Mouse (Mus musculus): ENCODE data around the gene Mfn2. TPM values are rescaled to one million over a fixed set of nuclear protein-coding genes. Genes with fewer than 3 reads are reported as not detected.
"Not testable (repeated sequence)": the region's sequence is repeated elsewhere in the genome, so short reads cannot be mapped to it uniquely, and the experiment has no call there.

Mfn2 gene
- total and polyA plus RNA-seq, 2 experiments from 2014 or later: 69.9 to 83.3 TPM

- 84% methylated on average over 2 of the region's 2 CpGs for WGBS
- DNase-seq (no peak), ATAC-seq (no peak)
- no peak overlapping the region for H3K4me3 ChIP-seq (ENCODE audit: low read depth, low read length)
- no peaks in the 10 kb centered on the region for H3K9me3 ChIP-seq (ENCODE audit: low read length)
- H3K36me3 ChIP-seq (ENCODE audit: insufficient read depth): peaks cover 3% of the 10 kb centered on the region; the same call in 1 of the 2 replicates
- no peak overlapping the region for H3K27ac ChIP-seq (ENCODE audit: low read depth, low read length)
- H3K27me3 ChIP-seq (ENCODE audit: insufficient read depth, low read length): no peaks in the 10 kb centered on the region
- H3K9ac ChIP-seq: no peak overlapping the region
- no peak overlapping the region for H3K4me2 ChIP-seq (ENCODE audit: low read depth)
- TF ChIP-seq CTCF (IDR thresholded peaks at IDR 0.05; ENCODE audit: low read depth): no peak
- H3K4me1 ChIP-seq (ENCODE audit: insufficient read depth): peaks cover 7% of the 10 kb centered on the region
These were observed 53.7 kb downstream of the Mfn2 start for GRCm38 (mm10) chr4:147850776-147851175.

- peak; percentile 79 for ATAC-seq
- peak overlapping the region; percentile 75 for H3K4me2 ChIP-seq (ENCODE audit: low read depth)
- peaks cover 7% of the 10 kb centered on the region; the same call in 1 of the 2 replicates for H3K36me3 ChIP-seq (ENCODE audit: insufficient read depth)
- H3K9me3 ChIP-seq (ENCODE audit: low read length): peaks cover 4% of the 10 kb centered on the region; the same call in 1 of the 2 replicates
- H3K4me1 ChIP-seq (ENCODE audit: insufficient read depth): peaks cover 7% of the 10 kb centered on the region
- 0% methylated on average over 4 of the region's 4 CpGs for WGBS
- H3K27ac ChIP-seq (ENCODE audit: low read depth, low read length): 0 out of 2 replicates have a peak overlapping the region, but pooled peaks have one; percentile 42
- TF ChIP-seq CTCF (IDR thresholded peaks at IDR 0.05; ENCODE audit: low read depth): no peak
- H3K27me3 ChIP-seq (ENCODE audit: insufficient read depth, low read length): no peaks in the 10 kb centered on the region
- H3K4me3 ChIP-seq (ENCODE audit: low read depth, low read length): peak overlapping the region; percentile 83
- no peak for DNase-seq
- H3K9ac ChIP-seq: peak overlapping the region; percentile 73
These were observed 55.9 kb downstream of the Mfn2 start for GRCm38 (mm10) chr4:147848584-147848991.

DNA sequence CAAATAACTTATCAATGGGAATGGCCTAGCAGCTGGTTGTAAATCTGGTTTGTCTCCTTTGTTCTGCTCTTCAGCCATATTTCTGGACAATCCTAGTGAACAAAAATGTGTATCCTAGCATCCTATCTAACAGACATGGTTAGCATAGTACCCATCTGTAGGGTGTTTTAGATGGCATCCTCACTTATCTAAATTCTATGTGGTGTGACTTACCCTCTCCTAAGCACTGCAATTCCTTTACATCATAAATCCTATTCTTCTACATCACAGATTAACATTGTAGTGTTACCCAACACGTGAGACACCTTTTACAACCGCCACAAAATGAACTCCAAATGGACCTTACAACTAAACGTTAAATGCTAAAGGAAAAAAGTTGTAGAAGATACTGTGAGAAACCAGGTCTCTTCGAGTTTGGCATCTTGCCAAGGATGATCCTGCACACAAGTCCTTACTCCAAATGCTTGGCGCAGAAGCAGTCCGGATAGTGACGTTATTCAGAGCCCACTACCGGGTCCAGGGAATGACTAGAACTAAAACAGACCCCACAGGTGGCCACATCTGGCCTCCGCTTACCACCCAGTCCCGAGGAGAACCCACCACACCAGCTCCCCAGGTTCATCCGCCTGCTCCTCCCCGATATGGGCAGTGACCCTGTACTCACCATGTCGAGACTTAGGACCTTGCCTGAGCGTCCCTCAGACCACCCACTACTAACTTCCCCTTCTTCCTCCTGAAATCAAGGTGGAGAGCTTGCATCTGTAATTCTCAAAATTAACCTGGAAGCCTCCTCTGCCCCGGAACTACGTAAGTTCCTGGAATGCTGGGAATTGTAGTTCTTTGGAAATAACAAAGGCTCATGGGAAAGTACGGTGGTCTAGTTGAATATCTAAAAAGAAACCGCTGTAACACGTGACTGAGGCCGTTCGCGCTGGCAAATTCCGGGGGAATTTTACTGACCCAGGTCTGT, 56.6 kb downstream of the Mfn2 start, which contains the start of gene Zfp933:
Zfp933 (minus strand) TSS at position 753 of the 970 bp plus-strand sequence.
- H3K4me2 ChIP-seq (ENCODE audit: low read depth): peak within 1 kb of the TSS; percentile 75
- peaks cover 11% of the 10 kb centered on the region; the same call in 1 of the 2 replicates for H3K9me3 ChIP-seq (ENCODE audit: low read length)
- peak within 1 kb of the TSS; percentile 83 for H3K4me3 ChIP-seq (ENCODE audit: low read depth, low read length)
- WGBS: 3% methylated on average over 23 of the region's 23 CpGs
- no peak for TF ChIP-seq CTCF (IDR thresholded peaks at IDR 0.05; ENCODE audit: low read depth)
- peaks cover 13% of the 10 kb centered on the region for H3K36me3 ChIP-seq (ENCODE audit: insufficient read depth)
- H3K27ac ChIP-seq (ENCODE audit: low read depth, low read length): 0 out of 2 replicates have a peak within 1 kb of the TSS, but pooled peaks have one; percentile 42
- peaks cover 7% of the 10 kb centered on the region for H3K4me1 ChIP-seq (ENCODE audit: insufficient read depth)
- peak; percentile 95 for ATAC-seq
- peak within 1 kb of the TSS; percentile 73 for H3K9ac ChIP-seq
- no peaks in the 10 kb centered on the region for H3K27me3 ChIP-seq (ENCODE audit: insufficient read depth, low read length)
- peak; percentile 91 for DNase-seq

DNA sequence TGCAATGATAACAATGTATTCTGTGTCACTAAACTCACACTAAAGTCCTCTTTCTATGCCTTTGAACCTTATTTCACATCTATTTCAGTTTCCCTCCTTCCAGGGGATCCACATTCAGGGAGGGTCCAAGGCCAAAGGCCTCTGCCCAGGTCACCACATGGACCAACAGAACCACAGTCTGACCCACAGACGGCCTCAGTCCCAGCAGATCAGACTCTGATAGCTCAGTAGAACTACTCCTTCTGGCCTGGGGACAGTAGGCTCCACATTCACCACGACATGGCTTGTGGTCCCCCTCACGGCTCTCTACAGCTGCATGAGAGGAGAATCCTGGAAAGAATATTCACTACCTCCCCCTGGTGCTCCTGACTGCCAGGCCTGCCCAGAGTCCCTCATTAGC, 61.6 kb downstream of the Mfn2 start:
- DNase-seq (no peak), ATAC-seq (no peak)
- Histone ChIP-seq H3K27me3 (ENCODE audit: insufficient read depth, low read length) (no peaks in the 10 kb centered on the region), H3K9me3 (ENCODE audit: low read length) (peaks cover 27% of the 10 kb centered on the region), H3K4me1 (ENCODE audit: insufficient read depth) (peaks cover 4% of the 10 kb centered on the region; the same call in 1 of the 2 replicates), H3K4me3 (ENCODE audit: low read depth, low read length) (no peak overlapping the region), H3K9ac (no peak overlapping the region), H3K36me3 (ENCODE audit: insufficient read depth) (peaks cover 24% of the 10 kb centered on the region), H3K27ac (ENCODE audit: low read depth, low read length) (no peak overlapping the region), H3K4me2 (ENCODE audit: low read depth) (no peak overlapping the region)
- TF ChIP-seq CTCF (IDR thresholded peaks at IDR 0.05; ENCODE audit: low read depth): no peak
- 98% methylated on average over 3 of the region's 3 CpGs for WGBS

- H3K27me3 ChIP-seq (ENCODE audit: insufficient read depth, low read length); H3K4me3 ChIP-seq (ENCODE audit: low read depth, low read length); H3K9ac ChIP-seq; H3K27ac ChIP-seq (ENCODE audit: low read depth, low read length); ATAC-seq; DNase-seq; H3K4me2 ChIP-seq (ENCODE audit: low read depth); H3K4me1 ChIP-seq (ENCODE audit: insufficient read depth): not testable (repeated sequence)
- peaks cover 27% of the 10 kb centered on the region for H3K9me3 ChIP-seq (ENCODE audit: low read length)
- WGBS: 99% methylated on average over 16 of the region's 26 CpGs
- peaks cover 17% of the 10 kb centered on the region for H3K36me3 ChIP-seq (ENCODE audit: insufficient read depth)
These were observed 65.2 kb downstream of the Mfn2 start for GRCm38 (mm10) chr4:147839282-147839681.

DNA sequence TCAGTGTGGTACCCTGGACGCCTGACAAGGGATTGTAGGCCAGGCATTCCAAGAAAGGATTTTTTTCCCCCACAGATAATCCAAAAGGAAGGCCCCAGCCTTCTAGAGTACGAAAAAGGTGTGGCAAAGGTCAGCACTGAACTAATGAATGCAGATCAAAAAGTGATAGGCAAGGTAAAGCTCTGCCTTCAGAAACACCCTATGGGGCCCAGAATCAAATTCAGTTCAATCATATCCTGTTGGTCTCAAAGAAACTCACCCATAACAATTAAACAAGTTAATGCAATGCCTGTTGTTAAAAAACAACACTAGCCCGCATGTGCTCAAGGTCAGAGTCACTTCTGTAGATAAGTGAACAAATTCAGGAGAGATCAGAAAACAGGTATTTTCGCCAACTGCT, 80.1 kb downstream of the Mfn2 start:
- no peak overlapping the region for H3K9ac ChIP-seq
- no peak for DNase-seq
- no peak overlapping the region for H3K4me3 ChIP-seq (ENCODE audit: low read depth, low read length)
- no peak for ATAC-seq
- no peak for TF ChIP-seq CTCF (IDR thresholded peaks at IDR 0.05; ENCODE audit: low read depth)
- 97% methylated on average over 4 of the region's 4 CpGs for WGBS
- no peak overlapping the region for H3K27ac ChIP-seq (ENCODE audit: low read depth, low read length)
- no peak overlapping the region for H3K4me2 ChIP-seq (ENCODE audit: low read depth)
- H3K9me3 ChIP-seq (ENCODE audit: low read length): peaks cover 63% of the 10 kb centered on the region
- no peaks in the 10 kb centered on the region for H3K27me3 ChIP-seq (ENCODE audit: insufficient read depth, low read length)
- no peaks in the 10 kb centered on the region for H3K4me1 ChIP-seq (ENCODE audit: insufficient read depth)
- peaks cover 49% of the 10 kb centered on the region for H3K36me3 ChIP-seq (ENCODE audit: insufficient read depth)

Other genes starting within 250 kb of the Mfn2 start
- not detected in 2 replicates for gene Zfp534, start 202.2 kb downstream of the Mfn2 start, total RNA-seq (2014; rRNA removed)
- not detected in 2 replicates for gene Zfp534, start 202.2 kb downstream of the Mfn2 start, polyA plus RNA-seq (2015; fragmentation: Nextera tagmentation; extraction: Ambion mirVana)
- 6.8 and 8.6 TPM in 2 replicates for gene Zfp984, start 94.9 kb downstream of the Mfn2 start, total RNA-seq (2014; rRNA removed)
- gene Zfp984, start 94.9 kb downstream of the Mfn2 start, polyA plus RNA-seq (2015; fragmentation: Nextera tagmentation; extraction: Ambion mirVana): 3.9 and 4.8 TPM in 2 replicates
- 15.6 and 16.5 TPM in 2 replicates for gene Zfp933, start 56.3 kb downstream of the Mfn2 start, total RNA-seq (2014; rRNA removed)
- 2.9 and 4.6 TPM in 2 replicates for gene Zfp933, start 56.3 kb downstream of the Mfn2 start, polyA plus RNA-seq (2015; fragmentation: Nextera tagmentation; extraction: Ambion mirVana)
- gene Miip, start 35.9 kb downstream of the Mfn2 start, total RNA-seq (2014; rRNA removed): 32.9 and 35.7 TPM in 2 replicates
- 31.7 and 32.3 TPM in 2 replicates for gene Miip, start 35.9 kb downstream of the Mfn2 start, polyA plus RNA-seq (2015; fragmentation: Nextera tagmentation; extraction: Ambion mirVana)
- gene Fv1, start 35.7 kb downstream of the Mfn2 start, total RNA-seq (2014; rRNA removed): 7.4 and 8.5 TPM in 2 replicates
- 2.7 and 4.2 TPM in 2 replicates for gene Fv1, start 35.7 kb downstream of the Mfn2 start, polyA plus RNA-seq (2015; fragmentation: Nextera tagmentation; extraction: Ambion mirVana)
- 13.5 and 18.8 TPM in 2 replicates for gene Plod1, start 32.1 kb upstream of the Mfn2 start, total RNA-seq (2014; rRNA removed)
- gene Plod1, start 32.1 kb upstream of the Mfn2 start, polyA plus RNA-seq (2015; fragmentation: Nextera tagmentation; extraction: Ambion mirVana): 17.3 and 17.9 TPM in 2 replicates
- 43.4 and 57.7 TPM in 2 replicates for gene 2510039O18Rik, start 36.2 kb upstream of the Mfn2 start, total RNA-seq (2014; rRNA removed)
- 12.0 and 12.8 TPM in 2 replicates for gene 2510039O18Rik, start 36.2 kb upstream of the Mfn2 start, polyA plus RNA-seq (2015; fragmentation: Nextera tagmentation; extraction: Ambion mirVana)
- gene Nppb, start 81.1 kb upstream of the Mfn2 start, total RNA-seq (2014; rRNA removed): not detected in 2 replicates
- 0.21 TPM in 1 of 2 replicates, not detected in the other for gene Nppb, start 81.1 kb upstream of the Mfn2 start, polyA plus RNA-seq (2015; fragmentation: Nextera tagmentation; extraction: Ambion mirVana)
- 1.5 TPM in 1 of 2 replicates, not detected in the other for gene Nppa, start 96.0 kb upstream of the Mfn2 start, total RNA-seq (2014; rRNA removed)
- 1.1 and 2.2 TPM in 2 replicates for gene Nppa, start 96.0 kb upstream of the Mfn2 start, polyA plus RNA-seq (2015; fragmentation: Nextera tagmentation; extraction: Ambion mirVana)
- gene Clcn6, start 134.1 kb upstream of the Mfn2 start, total RNA-seq (2014; rRNA removed): 48.2 and 61.0 TPM in 2 replicates
- 19.9 and 26.3 TPM in 2 replicates for gene Clcn6, start 134.1 kb upstream of the Mfn2 start, polyA plus RNA-seq (2015; fragmentation: Nextera tagmentation; extraction: Ambion mirVana)
- gene Mthfr, start 134.4 kb upstream of the Mfn2 start, total RNA-seq (2014; rRNA removed): 27.0 and 34.5 TPM in 2 replicates
- 3.6 and 7.9 TPM in 2 replicates for gene Mthfr, start 134.4 kb upstream of the Mfn2 start, polyA plus RNA-seq (2015; fragmentation: Nextera tagmentation; extraction: Ambion mirVana)
- 3.8 and 4.2 TPM in 2 replicates for gene Agtrap, start 183.3 kb upstream of the Mfn2 start, total RNA-seq (2014; rRNA removed)
- 5.6 and 7.9 TPM in 2 replicates for gene Agtrap, start 183.3 kb upstream of the Mfn2 start, polyA plus RNA-seq (2015; fragmentation: Nextera tagmentation; extraction: Ambion mirVana)
- 43.6 and 45.7 TPM in 2 replicates for gene Mad2l2, start 225.7 kb upstream of the Mfn2 start, total RNA-seq (2014; rRNA removed)
- gene Mad2l2, start 225.7 kb upstream of the Mfn2 start, polyA plus RNA-seq (2015; fragmentation: Nextera tagmentation; extraction: Ambion mirVana): 102 and 104 TPM in 2 replicates
- gene Draxin, start 226.0 kb upstream of the Mfn2 start, total RNA-seq (2014; rRNA removed): 37.5 and 40.5 TPM in 2 replicates
- 6.8 and 8.7 TPM in 2 replicates for gene Draxin, start 226.0 kb upstream of the Mfn2 start, polyA plus RNA-seq (2015; fragmentation: Nextera tagmentation; extraction: Ambion mirVana)
- 22.0 and 24.0 TPM in 2 replicates for gene Fbxo6, start 247.4 kb upstream of the Mfn2 start, total RNA-seq (2014; rRNA removed)
- gene Fbxo6, start 247.4 kb upstream of the Mfn2 start, polyA plus RNA-seq (2015; fragmentation: Nextera tagmentation; extraction: Ambion mirVana): 22.8 and 24.9 TPM in 2 replicates